Mouse (Mus musculus) natural killer cell, adult 2 months (primary cell): ENCODE measurements around the gene Twf1.
A peak's percentile ranks its signal among the peaks of the same experiment; 100 is the strongest.

ENCODE experiments used
- DNase-seq, 2 experiments: peaks; one replicate each; pipeline ENCODE4 v3.0.0; 2022; ENCODE audit warnings: low spot score in 2 of 2

The Twf1 gene

GRCm38 (mm10) chr15:94589219-94590075, at the start of gene Twf1:
Gene Twf1, minus strand, starts transcription at chr15:94589889.
- peak; percentile 97 to 98 for DNase-seq

- no peak for DNase-seq
Measured at GRCm38 (mm10) chr15:94639126-94639525, 49.4 kb upstream of the Twf1 start.

GRCm38 (mm10) chr15:94638207-94638606, 48.5 kb upstream of the Twf1 start:
- no peak for DNase-seq

- DNase-seq = no peak
Measured at GRCm38 (mm10) chr15:94634524-94634923, 44.8 kb upstream of the Twf1 start.

GRCm38 (mm10) chr15:94630553-94630952, 40.9 kb upstream of the Twf1 start:
- DNase-seq = no peak

- no peak for DNase-seq
Measured at GRCm38 (mm10) chr15:94628830-94629601, 39.3 kb upstream of the Twf1 start, which contains the start of gene Tmem117. Gene Tmem117, plus strand, starts transcription at chr15:94629232.

- DNase-seq = no peak
Measured at GRCm38 (mm10) chr15:94628463-94628829, 38.8 kb upstream of the Twf1 start.

GRCm38 (mm10) chr15:94620909-94621308, 31.2 kb upstream of the Twf1 start:
- DNase-seq = no peak

GRCm38 (mm10) chr15:94616036-94616435, 26.3 kb upstream of the Twf1 start:
- DNase-seq = no peak

- DNase-seq = no peak
Measured at GRCm38 (mm10) chr15:94607768-94608167, 18.1 kb upstream of the Twf1 start.

- no peak for DNase-seq
Measured at GRCm38 (mm10) chr15:94602441-94602840, 12.8 kb upstream of the Twf1 start.

GRCm38 (mm10) chr15:94601339-94601738, 11.7 kb upstream of the Twf1 start:
- peak; percentile 13 to 46 for DNase-seq

GRCm38 (mm10) chr15:94600145-94600707, 10.5 kb upstream of the Twf1 start:
- no peak for DNase-seq

- DNase-seq = no peak
Measured at GRCm38 (mm10) chr15:94593586-94593985, 3.9 kb upstream of the Twf1 start.

- DNase-seq = no peak
Measured at GRCm38 (mm10) chr15:94591356-94591755, 1.7 kb upstream of the Twf1 start.

- DNase-seq = no peak
Measured at GRCm38 (mm10) chr15:94590083-94590482, 394 bp upstream of the Twf1 start.

- no peak for DNase-seq
Measured at GRCm38 (mm10) chr15:94587826-94588715, 1.6 kb downstream of the Twf1 start.

- no peak for DNase-seq
Measured at GRCm38 (mm10) chr15:94584738-94585137, 5.0 kb downstream of the Twf1 start.

- DNase-seq = no peak
Measured at GRCm38 (mm10) chr15:94583153-94583552, 6.5 kb downstream of the Twf1 start.

- DNase-seq = no peak
Measured at GRCm38 (mm10) chr15:94582000-94582593, 7.6 kb downstream of the Twf1 start.
